Mouse (Mus musculus) hindbrain, embryonic 15.5 days (tissue): ENCODE data around the gene Slc6a13. TPM values are rescaled to one million over a fixed set of nuclear protein-coding genes. Genes with fewer than 3 reads are reported as not detected.

ENCODE experiments used
- microRNA-seq: library from miRNA; unstranded; fragments of <30 nt; microRNA quantifications from one replicate; pipeline ENCODE4, GENCODE M21; 2016
- polyA plus RNA-seq: library from polyadenylated mRNA; unstranded; fragments of >200 nt; fragmentation: Nextera tagmentation; extraction: Ambion mirVana; gene quantifications from 2 replicates; pipeline ENCODE4 v1.2.1, GENCODE M21; 2015

Slc6a13 gene
- polyA plus RNA-seq, 1 experiment from 2014 or later: 49.1 TPM

Small RNA genes within 50 kb of the gene (microRNA-seq; reads per million reads assigned to microRNA genes)
- gene Gm24855: not detected

Other genes with a start within 250 kb of the Slc6a13 start
- gene Mical3, start 169.2 kb upstream of the Slc6a13 start, polyA plus RNA-seq: 34.4 and 37.2 TPM in 2 replicates
- 15.1 and 16.0 TPM in 2 replicates for gene Pex26, start 116.6 kb upstream of the Slc6a13 start, polyA plus RNA-seq
- gene Tuba8, start 89.5 kb upstream of the Slc6a13 start, polyA plus RNA-seq: 0.87 and 0.96 TPM in 2 replicates
- gene Usp18, start 54.3 kb upstream of the Slc6a13 start, polyA plus RNA-seq: 1.8 and 2.9 TPM in 2 replicates
- gene Slc6a12, start 42.8 kb downstream of the Slc6a13 start, polyA plus RNA-seq: 1.3 and 2.4 TPM in 2 replicates
- gene Iqsec3, start 173.5 kb downstream of the Slc6a13 start, polyA plus RNA-seq: 13.5 and 15.4 TPM in 2 replicates